Mouse (Mus musculus): ENCODE measurements around the gene Pcnx3.

GRCm38 (mm10) chr19:5725029-5725707, 36.5 kb upstream of the Pcnx3 start:
- TF ChIP-seq GATA1 (IDR thresholded peaks at IDR 0.05; ENCODE audit: low read length) (no peak), TAL1 (IDR thresholded peaks at IDR 0.05; ENCODE audit: low read length) (no peak)
